Mouse (Mus musculus) layer of hippocampus, adult 2 months (tissue): ENCODE data around the gene Kremen2. TPM values are rescaled to one million over a fixed set of nuclear protein-coding genes. Genes with fewer than 3 reads are reported as not detected.
A peak's percentile ranks its signal among the peaks of the same experiment; 100 is the strongest.
"Not testable (repeated sequence)": the region's sequence is repeated elsewhere in the genome, so short reads cannot be mapped to it uniquely, and the experiment has no call there.

Source experiments
- DNase-seq, 2 experiments: peaks; one replicate each; pipeline ENCODE4 v3.0.0; 2022; ENCODE audit warnings: low spot score in 2 of 2
- H3K27ac ChIP-seq: fragments of 200-600 bp; 2 replicates; pipeline ENCODE4 v1.8.1; 2022
- H3K4me3 ChIP-seq: fragments of 200-600 bp; 2 replicates; pipeline ENCODE4 v1.8.1; 2022; ENCODE audit warnings: mild to moderate bottlenecking
- CTCF ChIP-seq: fragments of 200-600 bp; conservative IDR thresholded peaks from 2 replicates; pipeline ENCODE4 v1.8.1; 2022; ENCODE audit warnings: antibody characterized with exemption, mild to moderate bottlenecking, moderate library complexity
- total RNA-seq, 2 experiments: library from RNA; stranded (reverse); gene quantifications; 2 replicates each; pipeline ENCODE4 v1.2.3; 2021

The Kremen2 gene
- total RNA-seq, 2 experiments from 2014 or later, result 0.23 to 0.32 TPM

GRCm38 (mm10) chr17:23774090-23774489, 28.5 kb upstream of the Kremen2 start:
- peak; percentile 61 to 73 for DNase-seq
- TF ChIP-seq CTCF, result peak; percentile 88
- no peak overlapping the region for H3K4me3 ChIP-seq
- no peak overlapping the region for H3K27ac ChIP-seq

- no peak for DNase-seq
- no peak overlapping the region for H3K27ac ChIP-seq
- no peak for TF ChIP-seq CTCF
- no peak overlapping the region for H3K4me3 ChIP-seq
Measured at GRCm38 (mm10) chr17:23773676-23774075, 28.0 kb upstream of the Kremen2 start.

- Histone ChIP-seq H3K4me3 (peak overlapping the region; percentile 99), H3K27ac (peak overlapping the region; percentile 43; the same call in 1 of the 2 replicates)
- TF ChIP-seq CTCF, result peak; percentile 36
- not testable (repeated sequence) for DNase-seq
Measured at GRCm38 (mm10) chr17:23772219-23772556, 26.6 kb upstream of the Kremen2 start.

- no peak for TF ChIP-seq CTCF
- Histone ChIP-seq H3K4me3 (peak within 1 kb of the TSS; percentile 99), H3K27ac (peak within 1 kb of the TSS; percentile 97)
- peak; percentile 98 to 99 for DNase-seq
Measured at GRCm38 (mm10) chr17:23771284-23772218, 25.9 kb upstream of the Kremen2 start, which contains the start of gene Flywch1. Gene Flywch1, minus strand, starts transcription at chr17:23771602.

- TF ChIP-seq CTCF, result no peak
- peak overlapping the region; percentile 99 for H3K4me3 ChIP-seq
- no peak for DNase-seq
- peak overlapping the region; percentile 97 for H3K27ac ChIP-seq
Measured at GRCm38 (mm10) chr17:23770896-23771283, 25.3 kb upstream of the Kremen2 start.

GRCm38 (mm10) chr17:23770493-23770892, 24.9 kb upstream of the Kremen2 start:
- peak overlapping the region; percentile 97 for H3K27ac ChIP-seq

GRCm38 (mm10) chr17:23762976-23763375, 17.3 kb upstream of the Kremen2 start:
- TF ChIP-seq CTCF, result no peak

More at GRCm38 (mm10) chr17:23770493-23770892, 24.9 kb upstream of the Kremen2 start:
- H3K4me3 ChIP-seq, result peak overlapping the region; percentile 99
- TF ChIP-seq CTCF, result peak; percentile 24; the same call in 1 of the 2 replicates
- no peak for DNase-seq

GRCm38 (mm10) chr17:23761155-23761554, 15.5 kb upstream of the Kremen2 start:
- DNase-seq, result no peak
- TF ChIP-seq CTCF, result no peak
- Histone ChIP-seq H3K27ac (no peak overlapping the region), H3K4me3 (no peak overlapping the region)

More at GRCm38 (mm10) chr17:23762976-23763375, 17.3 kb upstream of the Kremen2 start:
- H3K4me3 ChIP-seq, result no peak overlapping the region
- DNase-seq, result no peak
- H3K27ac ChIP-seq, result no peak overlapping the region

- no peak for DNase-seq
- H3K4me3 ChIP-seq, result no peak overlapping the region
- H3K27ac ChIP-seq, result no peak overlapping the region
- no peak for TF ChIP-seq CTCF
Measured at GRCm38 (mm10) chr17:23760231-23760630, 14.6 kb upstream of the Kremen2 start.

GRCm38 (mm10) chr17:23758801-23759200, 13.2 kb upstream of the Kremen2 start:
- DNase-seq, result no peak
- Histone ChIP-seq H3K4me3 (no peak overlapping the region), H3K27ac (no peak overlapping the region)
- no peak for TF ChIP-seq CTCF

- H3K27ac ChIP-seq, result no peak overlapping the region
- no peak for TF ChIP-seq CTCF
- no peak for DNase-seq
- no peak overlapping the region for H3K4me3 ChIP-seq
Measured at GRCm38 (mm10) chr17:23757581-23757980, 11.9 kb upstream of the Kremen2 start.

- Histone ChIP-seq H3K4me3 (no peak overlapping the region), H3K27ac (no peak overlapping the region)
- DNase-seq, result no peak
- TF ChIP-seq CTCF, result no peak
Measured at GRCm38 (mm10) chr17:23755689-23756088, 10.1 kb upstream of the Kremen2 start.

- Histone ChIP-seq H3K4me3 (peak overlapping the region; percentile 41), H3K27ac (peak overlapping the region; percentile 51)
- DNase-seq, result no peak
- no peak for TF ChIP-seq CTCF
Measured at GRCm38 (mm10) chr17:23749400-23750191, 4.0 kb upstream of the Kremen2 start.
